Mouse (Mus musculus): Measurements from ENCODE around the gene Zfp109. TPM values are rescaled to one million over a fixed set of nuclear protein-coding genes. Genes with fewer than 3 reads are reported as not detected.
A peak's percentile ranks its signal among the peaks of the same experiment; 100 is the strongest.

Zfp109 gene
- polyA plus RNA-seq, 1 experiment from 2014 or later = 1.1 TPM

DNA sequence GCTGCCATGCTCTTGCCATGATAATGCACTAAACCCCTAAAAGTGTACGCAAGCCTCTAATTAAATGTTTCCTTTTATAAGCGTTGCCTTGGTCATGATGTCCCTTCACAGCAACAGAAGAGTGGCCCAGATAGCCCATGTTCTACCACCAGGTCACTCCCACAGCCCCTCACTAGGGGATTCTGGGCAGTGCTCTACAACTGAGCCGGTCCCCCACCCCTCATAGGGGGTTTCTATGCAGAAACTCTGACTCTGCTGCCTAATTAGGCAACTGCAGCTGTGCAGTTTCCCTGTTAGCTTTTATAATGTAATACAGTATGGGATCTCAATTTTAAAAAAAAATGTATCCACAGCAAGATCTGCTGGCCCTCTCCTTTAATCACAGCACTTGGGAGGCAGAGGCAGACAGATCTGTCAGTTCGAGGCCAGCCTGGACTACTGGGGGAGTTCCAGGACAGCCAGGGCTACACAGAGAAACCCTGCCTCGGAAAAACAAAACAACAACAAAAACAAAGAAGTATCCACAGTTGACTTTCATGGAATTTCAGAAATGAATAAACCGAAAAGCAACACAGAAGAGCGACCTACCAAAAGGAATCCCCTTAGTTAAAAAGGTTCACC, 32.4 kb upstream of the Zfp109 start:
- peak overlapping the region; percentile 63 for H3K4me2 ChIP-seq (ENCODE audit: low read depth, low read length)
- H3K9ac ChIP-seq (ENCODE audit: low read depth, low read length) = peak overlapping the region; percentile 70; the same call in 1 of the 2 replicates
- peak overlapping the region; percentile 64 for H3K4me3 ChIP-seq (ENCODE audit: low read depth, low read length)
- H3K27ac ChIP-seq (ENCODE audit: low read length) = no peak overlapping the region
- 31% methylated on average over 7 of the region's 7 CpGs for WGBS (ENCODE audit: insufficient replicate concordance)
- no peaks in the 10 kb centered on the region for H3K9me3 ChIP-seq (replicated peaks; ENCODE audit: control insufficient read depth, low read length)
- H3K36me3 ChIP-seq (ENCODE audit: control insufficient read depth, insufficient read depth) = no peaks in the 10 kb centered on the region
- no peaks in the 10 kb centered on the region for H3K27me3 ChIP-seq (ENCODE audit: control insufficient read depth, insufficient read depth, low read depth, low read length)
- H3K4me1 ChIP-seq (ENCODE audit: control insufficient read depth, low read depth, low read length) = no peaks in the 10 kb centered on the region
- ATAC-seq (ENCODE audit: low read depth) = no peak

DNA sequence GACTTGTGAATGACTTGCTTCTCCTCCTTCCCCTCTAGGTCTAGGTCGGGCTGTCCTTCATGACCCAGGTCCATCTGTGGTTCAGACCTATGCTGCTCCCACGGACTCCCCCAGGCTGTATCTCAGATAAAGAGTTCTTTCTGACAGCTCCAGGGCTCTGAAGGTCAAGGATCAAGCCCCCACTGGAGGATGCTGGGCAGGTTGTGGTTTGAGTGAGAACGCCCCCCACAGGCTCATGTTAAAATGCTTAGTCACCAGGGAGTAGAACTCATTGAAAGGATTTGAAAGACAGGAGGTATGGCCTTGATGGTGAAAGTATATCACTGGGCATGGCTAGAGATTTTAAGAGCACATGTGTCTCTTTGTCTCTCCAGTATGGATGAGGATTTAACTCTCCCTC, 31.9 kb upstream of the Zfp109 start:
- Histone ChIP-seq H3K9me3 (replicated peaks; ENCODE audit: control insufficient read depth, low read length) (no peaks in the 10 kb centered on the region), H3K9ac (ENCODE audit: low read depth, low read length) (no peak overlapping the region), H3K27me3 (ENCODE audit: control insufficient read depth, insufficient read depth, low read depth, low read length) (no peaks in the 10 kb centered on the region), H3K4me3 (ENCODE audit: low read depth, low read length) (no peak overlapping the region), H3K4me2 (ENCODE audit: low read depth, low read length) (no peak overlapping the region), H3K36me3 (ENCODE audit: control insufficient read depth, insufficient read depth) (no peaks in the 10 kb centered on the region), H3K4me1 (ENCODE audit: control insufficient read depth, low read depth, low read length) (no peaks in the 10 kb centered on the region), H3K27ac (ENCODE audit: low read length) (no peak overlapping the region)
- ATAC-seq (ENCODE audit: low read depth) = no peak
- 58% methylated on average over 3 of the region's 3 CpGs for WGBS (ENCODE audit: insufficient replicate concordance)

DNA sequence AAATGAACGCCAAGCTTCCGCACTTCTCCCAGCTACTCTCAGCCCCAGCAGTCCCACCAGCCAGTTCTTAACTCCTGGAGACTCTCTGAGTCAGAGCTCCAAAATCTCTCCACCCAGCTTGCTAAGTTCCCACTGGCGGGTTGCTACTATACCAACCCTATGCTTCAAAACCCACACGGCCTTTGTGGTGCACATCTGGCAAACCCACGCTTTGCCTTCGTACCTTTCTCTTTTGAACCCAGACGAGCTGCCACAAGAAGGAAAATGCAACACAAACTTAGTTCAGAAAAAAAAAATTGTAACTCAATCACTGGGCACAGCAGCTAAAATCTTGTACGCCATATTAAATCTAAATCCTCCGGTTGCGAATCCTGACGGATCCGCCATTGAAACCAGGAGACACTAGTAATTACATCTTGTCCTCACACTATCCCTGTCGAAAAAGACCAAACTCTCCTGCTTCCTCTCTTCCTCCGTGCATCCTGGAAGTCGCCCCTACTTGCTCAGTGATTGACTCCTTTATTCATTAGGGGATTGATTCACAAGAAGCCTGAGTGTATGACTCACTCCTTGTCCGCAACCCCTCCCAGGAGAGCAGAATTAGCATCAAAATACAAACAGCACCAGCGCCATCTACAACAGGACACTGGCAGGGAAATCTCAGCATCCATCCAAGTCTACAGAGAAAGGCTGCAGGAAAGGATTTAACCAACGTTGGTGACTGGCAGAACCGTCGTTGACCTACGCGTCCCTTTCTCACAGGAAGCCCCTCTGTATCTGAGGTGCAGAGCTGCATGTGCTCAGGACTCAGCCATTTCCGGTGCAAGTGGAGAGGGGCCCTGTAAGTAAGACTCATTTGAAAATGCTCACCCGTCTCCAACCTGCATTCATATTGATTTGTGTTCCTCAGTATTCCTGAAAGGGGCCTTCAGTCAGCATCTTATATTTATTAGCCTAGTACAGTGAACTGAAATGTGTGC, 31.1 kb upstream of the Zfp109 start:
- Histone ChIP-seq H3K27ac (ENCODE audit: low read length) (no peak overlapping the region), H3K4me3 (ENCODE audit: low read depth, low read length) (no peak overlapping the region), H3K9ac (ENCODE audit: low read depth, low read length) (no peak overlapping the region), H3K4me2 (ENCODE audit: low read depth, low read length) (no peak overlapping the region), H3K9me3 (replicated peaks; ENCODE audit: control insufficient read depth, low read length) (no peaks in the 10 kb centered on the region), H3K4me1 (ENCODE audit: control insufficient read depth, low read depth, low read length) (no peaks in the 10 kb centered on the region), H3K36me3 (ENCODE audit: control insufficient read depth, insufficient read depth) (no peaks in the 10 kb centered on the region), H3K27me3 (ENCODE audit: control insufficient read depth, insufficient read depth, low read depth, low read length) (no peaks in the 10 kb centered on the region)
- ATAC-seq (ENCODE audit: low read depth) = no peak
- WGBS (ENCODE audit: insufficient replicate concordance) = 61% methylated on average over 24 of the region's 24 CpGs

DNA sequence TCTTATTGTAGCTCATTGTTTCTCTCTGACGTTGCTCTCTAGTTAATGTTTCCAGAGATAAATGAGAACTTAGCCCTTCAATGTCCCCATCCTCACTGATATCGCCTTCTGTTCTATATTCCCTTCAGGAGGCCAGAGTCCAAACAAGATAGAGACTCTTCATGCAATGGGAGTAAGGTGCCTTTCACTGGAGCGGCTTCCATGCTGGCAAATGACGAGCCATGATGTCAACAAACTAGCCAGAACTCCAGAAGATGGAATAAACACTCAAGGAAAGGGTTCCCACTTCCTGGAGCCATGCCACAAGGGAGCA, 22.6 kb upstream of the Zfp109 start:
- Histone ChIP-seq H3K4me2 (ENCODE audit: low read depth, low read length) (no peak overlapping the region), H3K27me3 (ENCODE audit: control insufficient read depth, insufficient read depth, low read depth, low read length) (no peaks in the 10 kb centered on the region), H3K9me3 (replicated peaks; ENCODE audit: control insufficient read depth, low read length) (no peaks in the 10 kb centered on the region), H3K36me3 (ENCODE audit: control insufficient read depth, insufficient read depth) (no peaks in the 10 kb centered on the region), H3K4me1 (ENCODE audit: control insufficient read depth, low read depth, low read length) (no peaks in the 10 kb centered on the region), H3K4me3 (ENCODE audit: low read depth, low read length) (no peak overlapping the region), H3K9ac (ENCODE audit: low read depth, low read length) (no peak overlapping the region), H3K27ac (ENCODE audit: low read length) (no peak overlapping the region)
- WGBS (ENCODE audit: insufficient replicate concordance) = 66% methylated on average over 4 of the region's 4 CpGs
- no peak for ATAC-seq (ENCODE audit: low read depth)

DNA sequence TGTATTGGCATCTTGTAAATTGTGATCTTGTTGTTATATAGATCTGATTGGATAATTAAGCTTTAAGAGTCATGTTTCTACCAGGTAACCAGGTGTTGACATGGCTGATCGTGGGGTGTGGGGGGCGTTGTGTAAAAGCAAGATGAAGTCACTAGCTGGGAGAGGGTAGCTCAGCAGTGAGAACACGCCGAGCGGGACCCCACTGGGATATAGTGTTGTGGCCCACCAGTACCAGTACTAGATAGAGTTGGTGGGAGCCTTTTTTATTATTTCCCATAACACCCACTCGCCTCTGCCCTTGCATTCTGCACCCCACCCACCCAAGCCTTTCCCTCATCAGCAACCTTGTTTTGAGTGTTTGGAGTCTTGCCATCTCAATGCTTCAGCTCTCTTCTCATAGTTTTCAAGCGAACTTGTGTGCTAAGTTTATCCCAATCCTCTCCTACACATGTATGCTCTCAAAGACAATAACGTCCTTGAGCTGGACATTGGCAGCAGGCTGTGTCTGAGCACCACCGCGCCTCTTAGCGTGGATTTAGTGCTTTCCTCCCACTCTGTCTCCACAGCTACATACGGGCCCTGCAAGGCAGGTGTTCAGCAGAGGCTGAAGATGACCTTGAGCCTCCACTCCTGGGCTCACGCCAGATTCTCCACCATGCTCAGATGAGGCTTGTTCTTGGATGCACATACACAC, 22.1 kb upstream of the Zfp109 start:
- Histone ChIP-seq H3K36me3 (ENCODE audit: control insufficient read depth, insufficient read depth) (no peaks in the 10 kb centered on the region), H3K4me2 (ENCODE audit: low read depth, low read length) (no peak overlapping the region), H3K4me1 (ENCODE audit: control insufficient read depth, low read depth, low read length) (no peaks in the 10 kb centered on the region), H3K27me3 (ENCODE audit: control insufficient read depth, insufficient read depth, low read depth, low read length) (no peaks in the 10 kb centered on the region), H3K9ac (ENCODE audit: low read depth, low read length) (no peak overlapping the region), H3K9me3 (replicated peaks; ENCODE audit: control insufficient read depth, low read length) (no peaks in the 10 kb centered on the region), H3K27ac (ENCODE audit: low read length) (no peak overlapping the region), H3K4me3 (ENCODE audit: low read depth, low read length) (no peak overlapping the region)
- no peak for ATAC-seq (ENCODE audit: low read depth)
- WGBS (ENCODE audit: insufficient replicate concordance) = 71% methylated on average over 13 of the region's 13 CpGs

DNA sequence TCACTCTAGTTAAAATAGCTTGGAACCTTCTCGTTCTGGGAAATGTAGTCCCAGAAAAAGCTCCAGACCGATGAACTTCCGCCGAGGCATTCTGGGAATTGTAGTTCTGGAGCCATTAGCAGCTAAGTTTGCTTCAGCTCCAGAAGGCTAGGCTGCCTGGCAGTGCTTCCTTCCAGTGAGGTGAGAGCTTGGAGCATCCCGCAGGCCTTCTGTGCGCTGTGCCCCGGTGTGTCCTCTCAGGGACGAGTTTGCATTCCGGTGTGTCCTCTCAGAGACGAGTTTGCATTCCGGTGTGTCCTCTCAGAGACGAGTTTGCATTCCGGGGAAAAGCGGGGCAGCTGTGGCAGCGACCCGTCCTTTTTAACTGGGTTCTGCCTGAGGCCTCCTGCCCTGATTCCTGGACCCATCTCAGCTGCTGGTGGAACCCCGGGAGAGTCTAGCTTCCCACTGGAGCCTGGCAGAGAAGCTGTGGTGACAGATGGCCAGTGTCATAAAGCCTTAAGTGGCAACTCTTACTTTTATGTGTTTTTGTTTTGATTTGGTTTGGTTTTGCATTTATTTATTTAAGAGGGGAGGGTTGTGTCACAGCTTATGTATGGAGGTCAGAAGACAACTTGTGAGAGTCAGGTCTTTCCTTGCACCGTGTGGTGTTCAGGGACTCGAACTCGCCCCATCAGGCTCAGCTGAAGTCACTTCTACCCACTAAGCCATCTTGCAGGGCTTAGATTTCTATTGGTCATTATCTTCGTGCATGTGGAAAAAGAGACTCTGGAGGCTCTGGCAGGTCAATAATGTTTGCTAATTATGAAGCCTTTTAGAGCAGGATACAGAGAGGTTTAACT, 17.5 kb upstream of the Zfp109 start, which contains the start of gene Zfp108:
TSS of gene Zfp108 (plus strand) at position 162 of the 842 bp plus-strand sequence.
- no peak within 1 kb of the TSS for H3K27ac ChIP-seq (ENCODE audit: low read length)

DNA sequence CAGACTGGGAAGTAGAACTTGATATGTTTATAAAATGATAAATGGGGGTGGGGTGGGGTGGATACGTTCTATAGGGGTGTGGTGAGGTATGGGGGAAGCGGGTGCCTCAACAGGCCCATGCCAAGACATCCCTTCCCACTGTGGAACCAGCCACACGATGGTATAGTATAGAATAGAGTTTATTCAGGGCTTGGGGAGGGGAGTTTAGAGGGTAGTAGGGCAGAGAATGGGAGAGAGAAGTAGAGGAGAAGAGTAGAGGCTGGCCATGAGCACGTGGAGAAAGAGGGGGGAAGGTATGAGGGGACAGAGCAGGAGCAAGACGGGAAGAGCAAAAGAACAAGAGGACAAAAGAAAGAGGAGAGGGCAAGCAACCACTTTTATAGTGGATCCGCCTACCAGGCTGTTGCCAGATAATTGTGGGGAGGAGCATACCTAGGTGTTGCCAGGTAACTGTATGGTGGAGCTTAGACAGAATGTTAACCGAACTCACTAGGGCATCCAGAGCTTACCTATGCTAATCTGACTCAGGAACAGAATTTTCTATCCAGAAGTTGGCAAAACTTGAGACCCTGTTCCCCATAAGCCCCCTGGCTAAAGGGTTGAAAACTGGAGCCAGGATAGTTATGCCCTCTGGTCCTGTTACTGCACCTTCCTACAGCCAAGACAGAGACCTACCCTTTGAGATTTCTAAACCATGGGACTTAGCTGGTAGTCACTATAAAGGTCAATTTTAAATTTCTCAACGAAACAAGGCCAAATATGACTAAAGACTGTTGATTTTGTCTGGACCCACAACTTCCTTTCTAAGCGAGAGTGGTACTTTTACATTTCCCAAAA, 16.6 kb upstream of the Zfp109 start:
- Histone ChIP-seq H3K36me3 (ENCODE audit: control insufficient read depth, insufficient read depth) (no peaks in the 10 kb centered on the region), H3K9me3 (replicated peaks; ENCODE audit: control insufficient read depth, low read length) (no peaks in the 10 kb centered on the region), H3K9ac (ENCODE audit: low read depth, low read length) (no peak overlapping the region), H3K27me3 (ENCODE audit: control insufficient read depth, insufficient read depth, low read depth, low read length) (no peaks in the 10 kb centered on the region), H3K4me1 (ENCODE audit: control insufficient read depth, low read depth, low read length) (no peaks in the 10 kb centered on the region), H3K4me3 (ENCODE audit: low read depth, low read length) (peak overlapping the region; percentile 56), H3K4me2 (ENCODE audit: low read depth, low read length) (peak overlapping the region; percentile 53), H3K27ac (ENCODE audit: low read length) (no peak overlapping the region)
- ATAC-seq (ENCODE audit: low read depth) = 0 out of 2 replicates have a peak, but pooled peaks have one; percentile 27
- 48% methylated on average over 9 of the region's 9 CpGs for WGBS (ENCODE audit: insufficient replicate concordance)

More for the DNA sequence above, 17.5 kb upstream of the Zfp109 start, which contains the start of gene Zfp108:
- Histone ChIP-seq H3K36me3 (ENCODE audit: control insufficient read depth, insufficient read depth) (no peaks in the 10 kb centered on the region), H3K4me3 (ENCODE audit: low read depth, low read length) (peak within 1 kb of the TSS; percentile 56), H3K9ac (ENCODE audit: low read depth, low read length) (peak within 1 kb of the TSS; percentile 55), H3K9me3 (replicated peaks; ENCODE audit: control insufficient read depth, low read length) (no peaks in the 10 kb centered on the region), H3K27me3 (ENCODE audit: control insufficient read depth, insufficient read depth, low read depth, low read length) (no peaks in the 10 kb centered on the region), H3K4me2 (ENCODE audit: low read depth, low read length) (peak within 1 kb of the TSS; percentile 53), H3K4me1 (ENCODE audit: control insufficient read depth, low read depth, low read length) (no peaks in the 10 kb centered on the region)
- peak; percentile 77 for ATAC-seq (ENCODE audit: low read depth)
- WGBS (ENCODE audit: insufficient replicate concordance) = 18% methylated on average over 21 of the region's 21 CpGs

DNA sequence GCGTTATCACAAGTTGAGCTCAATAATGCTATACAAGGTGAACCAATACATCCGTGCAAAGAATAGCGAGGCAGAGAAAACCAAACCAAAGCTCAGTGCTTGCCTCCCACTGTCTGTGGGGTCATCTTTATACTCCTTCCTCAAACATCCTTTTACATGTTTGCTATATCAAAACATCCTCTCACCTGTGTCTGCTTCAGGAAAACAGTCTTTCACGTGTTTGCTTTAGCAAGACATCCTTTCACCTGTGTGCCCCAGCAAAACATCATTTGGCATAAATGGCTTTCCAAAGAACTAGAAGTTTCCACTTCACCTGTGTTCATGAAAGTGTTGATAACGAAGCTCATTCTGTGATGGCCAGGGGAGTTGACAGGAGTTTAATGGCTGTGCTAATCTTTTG, 26.0 kb downstream of the Zfp109 start, which contains the start of gene Zfp111:
TSS of gene Zfp111 (minus strand) at position 101 of the 400 bp plus-strand sequence.
- no peak within 1 kb of the TSS for H3K27ac ChIP-seq (ENCODE audit: low read length)
- 65% methylated on average over 5 of the region's 5 CpGs for WGBS (ENCODE audit: insufficient replicate concordance)
- no peaks in the 10 kb centered on the region for H3K27me3 ChIP-seq (ENCODE audit: control insufficient read depth, insufficient read depth, low read depth, low read length)
- H3K4me1 ChIP-seq (ENCODE audit: control insufficient read depth, low read depth, low read length) = peaks cover 2% of the 10 kb centered on the region
- no peak within 1 kb of the TSS for H3K4me3 ChIP-seq (ENCODE audit: low read depth, low read length)
- H3K36me3 ChIP-seq (ENCODE audit: control insufficient read depth, insufficient read depth) = no peaks in the 10 kb centered on the region
- H3K9ac ChIP-seq (ENCODE audit: low read depth, low read length) = no peak within 1 kb of the TSS
- no peak within 1 kb of the TSS for H3K4me2 ChIP-seq (ENCODE audit: low read depth, low read length)
- no peak for ATAC-seq (ENCODE audit: low read depth)
- no peaks in the 10 kb centered on the region for H3K9me3 ChIP-seq (replicated peaks; ENCODE audit: control insufficient read depth, low read length)

Measured in liver, embryonic 16.5 days (tissue).